Mouse (Mus musculus): Measurements from ENCODE around the gene Ugt1a5. TPM values are rescaled to one million over a fixed set of nuclear protein-coding genes. Genes with fewer than 3 reads are reported as not detected.

Gene Ugt1a5
- polyA plus RNA-seq, 1 experiment from 2014 or later, result not detected

DNA sequence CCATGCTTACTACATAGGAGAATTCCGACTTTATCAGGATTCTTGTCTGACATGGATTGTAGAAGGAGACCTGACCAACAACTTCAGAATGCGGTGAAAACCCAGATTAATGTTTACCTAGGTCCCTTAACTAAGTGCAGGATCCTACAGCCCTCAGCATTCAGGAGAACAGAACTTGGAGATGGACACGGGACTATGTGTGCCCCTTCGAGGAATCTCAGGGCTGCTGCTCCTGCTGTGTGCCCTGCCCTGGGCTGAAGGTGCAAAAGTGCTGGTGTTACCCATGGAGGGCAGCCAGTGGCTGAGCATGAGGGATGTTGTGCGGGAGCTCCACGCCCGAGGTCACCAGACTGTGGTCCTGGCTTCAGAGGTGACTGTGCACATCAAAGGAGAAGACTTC is 34.6 kb downstream of the Ugt1a5 start, which contains the start of gene Ugt1a2:
TSS of gene Ugt1a2 (plus strand) at position 146 of the 400 bp plus-strand sequence.
- no peak within 1 kb of the TSS for H3K27ac ChIP-seq
- H3K4me1 ChIP-seq, result peaks cover 6% of the 10 kb centered on the region
- H3K36me3 ChIP-seq, result no peaks in the 10 kb centered on the region
- no peak for ATAC-seq (ENCODE audit: insufficient number of reproducible peaks, insufficient read depth, low FRiP score, low TSS enrichment)
- no peaks in the 10 kb centered on the region for H3K27me3 ChIP-seq
- H3K4me3 ChIP-seq, result no peak within 1 kb of the TSS
- no peak within 1 kb of the TSS for H3K4me2 ChIP-seq (replicated peaks)
- no peak within 1 kb of the TSS for H3K9ac ChIP-seq
- peaks cover 12% of the 10 kb centered on the region; the same call in 1 of the 2 replicates for H3K9me3 ChIP-seq
- WGBS, result 74% methylated on average over 7 of the region's 7 CpGs

GRCm38 (mm10) chr1:88205294-88205922 is 39.6 kb downstream of the Ugt1a5 start, which contains the start of gene Dnajb3:
Gene Dnajb3, minus strand, starts transcription at chr1:88205782.
- Histone ChIP-seq H3K9ac (peak within 1 kb of the TSS; percentile 44), H3K4me1 (peaks cover 6% of the 10 kb centered on the region), H3K9me3 (peaks cover 12% of the 10 kb centered on the region; the same call in 1 of the 2 replicates), H3K36me3 (no peaks in the 10 kb centered on the region), H3K27me3 (no peaks in the 10 kb centered on the region), H3K4me2 (replicated peaks) (peak within 1 kb of the TSS; percentile 73), H3K4me3 (peak within 1 kb of the TSS; percentile 46), H3K27ac (no peak within 1 kb of the TSS)
- WGBS, result 5% methylated on average over 62 of the region's 62 CpGs
- ATAC-seq (ENCODE audit: insufficient number of reproducible peaks, insufficient read depth, low FRiP score, low TSS enrichment), result peak; percentile 95

DNA sequence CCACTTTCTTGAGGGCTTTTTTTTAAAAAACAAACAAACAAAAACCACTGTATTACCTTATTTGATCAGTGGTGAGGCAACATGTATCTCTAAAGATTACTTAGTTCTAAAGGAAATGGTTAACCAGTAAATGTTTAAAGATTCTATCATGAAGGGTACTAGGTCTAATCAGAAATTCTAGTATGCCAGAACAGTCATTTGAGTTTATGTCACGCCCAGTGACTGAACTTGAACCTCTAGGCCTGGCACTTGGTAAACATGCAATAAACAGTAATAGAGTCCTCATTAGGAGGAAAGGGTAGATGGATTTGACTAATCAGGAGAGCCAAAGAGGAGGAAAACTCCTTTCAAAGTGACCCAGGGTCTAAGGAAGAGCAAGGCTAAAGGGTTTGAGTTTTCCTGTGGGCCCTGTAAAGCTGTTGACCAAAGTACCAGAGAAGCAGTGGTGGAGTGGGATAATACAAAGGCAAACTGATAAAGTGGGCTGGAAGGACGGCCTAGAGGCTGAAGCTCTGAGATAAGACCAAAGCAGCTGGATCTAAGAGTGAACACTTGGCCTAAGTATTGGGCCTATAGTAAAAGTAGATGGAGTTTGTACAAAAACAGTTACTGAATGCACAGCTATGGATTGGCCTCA is 41.1 kb downstream of the Ugt1a5 start:
- Histone ChIP-seq H3K4me2 (replicated peaks) (no peak overlapping the region), H3K36me3 (no peaks in the 10 kb centered on the region), H3K4me3 (no peak overlapping the region), H3K27me3 (no peaks in the 10 kb centered on the region), H3K9ac (no peak overlapping the region), H3K4me1 (peaks cover 6% of the 10 kb centered on the region), H3K27ac (no peak overlapping the region), H3K9me3 (peaks cover 19% of the 10 kb centered on the region)
- ATAC-seq (ENCODE audit: insufficient number of reproducible peaks, insufficient read depth, low FRiP score, low TSS enrichment), result no peak
- 81% methylated on average over 2 of the region's 2 CpGs for WGBS

DNA sequence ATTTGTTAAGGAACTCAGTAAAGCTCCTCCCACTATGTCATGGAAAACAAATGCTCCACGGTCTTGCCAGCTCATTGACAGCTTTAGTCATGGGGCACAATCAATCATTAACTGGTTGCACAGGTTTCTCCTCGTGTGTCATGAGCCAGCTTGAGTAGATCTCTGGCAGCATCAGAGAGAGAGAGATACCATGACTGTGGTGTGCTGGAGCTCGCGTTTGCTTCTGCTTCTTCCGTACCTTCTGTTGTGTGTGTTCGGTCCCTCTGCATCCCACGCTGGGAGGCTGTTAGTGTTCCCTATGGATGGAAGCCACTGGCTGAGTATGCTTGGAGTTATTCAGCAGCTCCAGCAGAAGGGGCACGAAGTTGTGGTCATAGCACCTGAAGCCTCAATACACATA is 46.0 kb downstream of the Ugt1a5 start, which contains the start of gene Ugt1a1:
TSS of gene Ugt1a1 (plus strand) at position 148 of the 400 bp plus-strand sequence.
- Histone ChIP-seq H3K9ac (no peak within 1 kb of the TSS), H3K4me3 (no peak within 1 kb of the TSS), H3K4me2 (replicated peaks) (no peak within 1 kb of the TSS), H3K27ac (no peak within 1 kb of the TSS), H3K36me3 (no peaks in the 10 kb centered on the region), H3K9me3 (peaks cover 51% of the 10 kb centered on the region), H3K27me3 (no peaks in the 10 kb centered on the region), H3K4me1 (no peaks in the 10 kb centered on the region)
- ATAC-seq (ENCODE audit: insufficient number of reproducible peaks, insufficient read depth, low FRiP score, low TSS enrichment), result peak; percentile 1; the same call in 1 of the 2 replicates
- WGBS, result 67% methylated on average over 8 of the region's 8 CpGs

DNA sequence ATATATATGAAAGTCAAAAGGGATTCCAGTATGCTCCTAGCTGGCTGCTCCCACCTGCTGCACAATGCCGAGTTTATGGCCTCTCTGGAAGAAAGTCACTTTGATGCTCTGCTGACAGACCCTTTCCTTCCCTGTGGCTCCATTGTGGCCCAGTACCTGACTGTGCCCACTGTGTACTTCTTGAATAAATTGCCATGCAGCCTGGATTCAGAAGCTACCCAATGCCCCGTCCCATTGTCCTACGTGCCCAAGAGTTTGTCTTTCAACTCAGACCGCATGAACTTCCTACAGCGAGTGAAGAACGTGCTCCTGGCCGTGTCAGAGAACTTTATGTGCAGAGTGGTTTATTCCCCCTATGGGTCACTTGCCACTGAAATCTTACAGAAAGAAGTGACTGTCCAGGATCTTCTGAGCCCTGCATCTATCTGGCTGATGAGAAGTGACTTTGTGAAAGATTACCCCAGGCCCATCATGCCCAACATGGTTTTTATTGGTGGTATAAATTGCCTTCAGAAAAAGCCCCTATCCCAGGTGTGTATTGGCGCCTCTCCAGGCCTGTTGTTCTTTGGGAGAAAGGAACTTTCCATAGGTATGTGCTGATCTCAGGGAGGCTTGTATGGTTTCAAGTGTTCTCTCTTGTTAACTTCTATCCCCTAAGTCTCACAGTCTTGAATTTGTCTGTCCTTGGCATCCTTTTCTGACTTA is 46.7 kb downstream of the Ugt1a5 start:
- WGBS, result 62% methylated on average over 8 of the region's 8 CpGs
- Histone ChIP-seq H3K9me3 (peaks cover 57% of the 10 kb centered on the region), H3K4me1 (no peaks in the 10 kb centered on the region), H3K9ac (no peak overlapping the region), H3K4me3 (no peak overlapping the region), H3K36me3 (no peaks in the 10 kb centered on the region), H3K27me3 (no peaks in the 10 kb centered on the region), H3K27ac (no peak overlapping the region), H3K4me2 (replicated peaks) (no peak overlapping the region)
- ATAC-seq (ENCODE audit: insufficient number of reproducible peaks, insufficient read depth, low FRiP score, low TSS enrichment), result no peak; the same call in 1 of the 2 replicates

DNA sequence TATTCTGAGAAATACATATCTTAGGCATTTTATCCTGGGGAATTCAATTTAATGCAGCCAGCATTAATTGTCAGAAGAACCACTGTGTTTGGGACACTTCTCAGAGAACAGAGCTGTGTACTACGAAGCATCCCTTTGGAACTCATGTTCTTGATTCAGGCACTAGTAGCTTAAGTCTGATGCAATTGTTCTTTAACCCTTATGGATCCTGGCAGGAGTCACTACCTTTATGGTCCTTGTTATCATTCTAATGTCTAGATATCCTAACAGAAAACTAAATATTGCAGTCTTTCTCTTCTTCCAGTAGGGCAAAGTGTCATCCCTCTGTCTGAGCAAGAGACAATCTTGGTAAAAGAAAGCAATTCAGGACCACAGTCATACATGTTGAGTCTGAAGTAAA is 47.2 kb downstream of the Ugt1a5 start:
- Histone ChIP-seq H3K27me3 (no peaks in the 10 kb centered on the region), H3K36me3 (no peaks in the 10 kb centered on the region), H3K27ac (no peak overlapping the region), H3K9ac (no peak overlapping the region), H3K4me3 (no peak overlapping the region), H3K9me3 (peaks cover 60% of the 10 kb centered on the region), H3K4me1 (no peaks in the 10 kb centered on the region), H3K4me2 (replicated peaks) (no peak overlapping the region)
- WGBS, result 75% methylated on average over 1 of the region's 1 CpGs
- ATAC-seq (ENCODE audit: insufficient number of reproducible peaks, insufficient read depth, low FRiP score, low TSS enrichment), result no peak

DNA sequence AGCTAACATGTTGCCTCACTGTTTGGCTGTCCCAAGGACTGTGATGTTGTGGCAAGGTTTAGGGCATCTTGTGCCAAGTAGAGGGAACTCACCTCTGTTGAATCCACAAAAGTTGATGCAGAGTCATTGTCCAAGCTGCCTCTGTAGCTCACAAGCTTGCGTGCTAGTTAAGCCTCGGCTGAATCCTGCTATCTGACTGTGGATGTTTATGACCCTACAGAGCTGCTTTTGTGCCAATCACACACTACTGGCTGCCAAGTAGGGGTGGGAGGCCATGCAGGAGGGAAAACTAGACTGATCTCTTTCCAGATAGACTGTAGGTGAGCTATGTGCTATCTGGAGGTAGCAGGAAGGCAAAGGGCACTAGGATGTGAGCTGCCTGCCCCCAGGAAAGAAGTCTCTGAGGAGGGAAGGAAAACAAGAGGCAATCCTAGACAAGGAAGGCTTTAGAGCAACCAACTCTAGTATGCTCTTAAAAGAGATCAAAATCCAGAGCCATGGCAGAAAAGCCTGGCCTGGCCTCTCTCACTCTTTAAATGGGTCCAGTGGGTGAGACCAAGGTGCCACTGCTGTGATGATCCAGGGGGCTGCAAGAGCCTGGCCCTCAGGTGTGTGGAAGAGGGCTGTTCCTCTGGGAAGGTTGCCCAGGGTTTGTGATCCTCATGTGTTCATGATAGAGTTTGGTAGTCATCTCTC is 48.1 kb downstream of the Ugt1a5 start:
- Histone ChIP-seq H3K4me3 (no peak overlapping the region), H3K4me2 (replicated peaks) (no peak overlapping the region), H3K36me3 (no peaks in the 10 kb centered on the region), H3K27me3 (no peaks in the 10 kb centered on the region), H3K4me1 (no peaks in the 10 kb centered on the region), H3K9ac (no peak overlapping the region), H3K27ac (no peak overlapping the region), H3K9me3 (peaks cover 60% of the 10 kb centered on the region)
- 81% methylated on average over 2 of the region's 2 CpGs for WGBS
- ATAC-seq (ENCODE audit: insufficient number of reproducible peaks, insufficient read depth, low FRiP score, low TSS enrichment), result no peak

DNA sequence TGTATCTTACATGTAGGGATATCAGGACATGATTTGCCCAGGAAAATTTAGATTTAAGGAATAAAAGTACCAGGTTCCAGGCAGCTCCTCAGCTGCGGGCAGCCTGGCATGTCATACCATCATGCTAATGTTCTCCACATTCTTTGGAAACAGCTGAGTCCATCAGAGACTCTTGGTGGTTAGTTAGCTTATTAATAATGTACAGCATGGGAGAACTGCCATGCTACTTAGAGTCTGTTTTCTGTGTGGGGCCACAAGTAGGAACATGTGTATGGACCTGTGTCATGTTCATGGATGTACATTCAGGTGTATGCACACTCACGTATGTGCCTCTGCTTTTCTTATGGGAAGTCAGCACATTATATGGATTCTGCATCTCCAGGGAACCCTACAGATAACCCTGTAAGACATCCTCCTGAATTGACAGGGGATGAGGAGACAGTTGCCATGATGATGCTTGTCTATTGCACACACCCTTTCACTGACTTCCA is 48.7 kb downstream of the Ugt1a5 start:
- peaks cover 60% of the 10 kb centered on the region for H3K9me3 ChIP-seq
- no peaks in the 10 kb centered on the region for H3K27me3 ChIP-seq
- WGBS, result 78% methylated on average over 2 of the region's 2 CpGs
- H3K4me1 ChIP-seq, result no peaks in the 10 kb centered on the region
- H3K4me2 ChIP-seq (replicated peaks), result no peak overlapping the region
- H3K4me3 ChIP-seq, result no peak overlapping the region
- no peaks in the 10 kb centered on the region for H3K36me3 ChIP-seq
- no peak overlapping the region for H3K9ac ChIP-seq
- H3K27ac ChIP-seq, result no peak overlapping the region
- no peak for ATAC-seq (ENCODE audit: insufficient number of reproducible peaks, insufficient read depth, low FRiP score, low TSS enrichment)

DNA sequence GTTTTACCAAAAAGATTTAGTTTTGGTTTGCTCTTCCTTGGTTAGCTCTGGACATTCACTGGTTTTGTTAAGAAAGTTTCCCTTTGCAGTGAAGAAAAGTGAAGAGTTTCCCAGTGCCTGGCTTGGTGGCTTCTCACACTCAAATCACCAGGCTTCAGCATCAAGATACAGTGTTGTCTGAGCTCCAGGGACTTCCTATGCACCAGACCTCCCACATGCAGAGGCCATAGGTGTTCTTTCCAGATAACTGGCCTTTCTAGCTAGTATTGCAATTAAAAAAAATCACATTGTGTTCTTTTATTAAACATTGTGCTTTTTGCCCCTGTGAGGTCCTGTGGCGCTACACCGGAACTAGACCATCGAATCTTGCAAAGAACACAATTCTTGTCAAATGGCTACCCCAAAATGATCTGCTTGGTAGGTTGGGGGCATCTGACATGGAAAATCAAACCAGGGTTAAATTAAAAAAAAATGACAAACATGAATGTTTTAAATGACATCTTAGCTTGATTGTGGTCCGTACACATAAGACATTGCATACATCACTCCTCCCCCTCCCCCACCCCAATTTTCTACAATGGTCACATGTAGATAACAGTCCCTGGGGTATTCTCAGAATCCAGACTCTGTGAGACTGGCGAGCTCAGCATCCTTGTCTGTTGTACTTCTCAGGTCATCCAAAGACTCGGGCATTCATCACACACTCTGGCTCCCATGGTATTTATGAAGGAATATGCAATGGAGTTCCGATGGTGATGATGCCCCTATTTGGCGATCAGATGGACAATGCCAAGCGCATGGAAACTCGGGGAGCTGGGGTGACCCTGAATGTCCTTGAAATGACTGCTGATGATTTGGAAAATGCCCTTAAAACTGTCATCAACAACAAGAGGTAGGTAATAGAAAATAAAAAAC is 49.9 kb downstream of the Ugt1a5 start:
- Histone ChIP-seq H3K27ac (no peak overlapping the region), H3K27me3 (no peaks in the 10 kb centered on the region), H3K36me3 (no peaks in the 10 kb centered on the region), H3K4me2 (replicated peaks) (no peak overlapping the region), H3K9me3 (peaks cover 60% of the 10 kb centered on the region), H3K4me1 (no peaks in the 10 kb centered on the region), H3K9ac (no peak overlapping the region), H3K4me3 (no peak overlapping the region)
- 69% methylated on average over 10 of the region's 10 CpGs for WGBS
- no peak for ATAC-seq (ENCODE audit: insufficient number of reproducible peaks, insufficient read depth, low FRiP score, low TSS enrichment)

DNA sequence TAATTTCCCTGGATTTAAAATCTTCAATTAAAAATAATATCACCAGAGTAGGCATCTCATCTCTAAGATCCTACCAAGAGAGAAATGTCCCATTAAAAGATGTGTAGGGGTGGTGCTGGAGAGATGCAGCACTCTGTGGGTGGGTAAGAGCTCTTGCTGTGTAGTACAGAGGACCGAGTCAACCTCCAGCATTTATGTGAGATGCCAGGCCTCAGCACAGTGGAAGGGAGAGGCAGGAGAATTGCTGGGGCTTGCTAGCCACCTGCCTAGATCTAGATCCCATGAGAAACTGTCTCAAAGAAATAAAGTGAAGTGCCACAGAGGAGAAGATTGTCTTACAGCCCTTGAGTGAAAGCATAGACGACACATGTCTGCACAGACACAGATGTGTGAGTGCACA is 50.7 kb downstream of the Ugt1a5 start:
- no peak overlapping the region for H3K9ac ChIP-seq
- ATAC-seq (ENCODE audit: insufficient number of reproducible peaks, insufficient read depth, low FRiP score, low TSS enrichment), result no peak
- H3K4me1 ChIP-seq, result no peaks in the 10 kb centered on the region
- no peaks in the 10 kb centered on the region for H3K27me3 ChIP-seq
- no peak overlapping the region for H3K4me3 ChIP-seq
- no peak overlapping the region for H3K4me2 ChIP-seq (replicated peaks)
- WGBS, result 52% methylated on average over 2 of the region's 2 CpGs
- H3K36me3 ChIP-seq, result no peaks in the 10 kb centered on the region
- peaks cover 56% of the 10 kb centered on the region for H3K9me3 ChIP-seq
- H3K27ac ChIP-seq, result no peak overlapping the region

All from embryonic facial prominence, embryonic 12.5 days (tissue).